8 mouse cellular contexts compared by ENCODE assay signal in the genomic region with DNA sequence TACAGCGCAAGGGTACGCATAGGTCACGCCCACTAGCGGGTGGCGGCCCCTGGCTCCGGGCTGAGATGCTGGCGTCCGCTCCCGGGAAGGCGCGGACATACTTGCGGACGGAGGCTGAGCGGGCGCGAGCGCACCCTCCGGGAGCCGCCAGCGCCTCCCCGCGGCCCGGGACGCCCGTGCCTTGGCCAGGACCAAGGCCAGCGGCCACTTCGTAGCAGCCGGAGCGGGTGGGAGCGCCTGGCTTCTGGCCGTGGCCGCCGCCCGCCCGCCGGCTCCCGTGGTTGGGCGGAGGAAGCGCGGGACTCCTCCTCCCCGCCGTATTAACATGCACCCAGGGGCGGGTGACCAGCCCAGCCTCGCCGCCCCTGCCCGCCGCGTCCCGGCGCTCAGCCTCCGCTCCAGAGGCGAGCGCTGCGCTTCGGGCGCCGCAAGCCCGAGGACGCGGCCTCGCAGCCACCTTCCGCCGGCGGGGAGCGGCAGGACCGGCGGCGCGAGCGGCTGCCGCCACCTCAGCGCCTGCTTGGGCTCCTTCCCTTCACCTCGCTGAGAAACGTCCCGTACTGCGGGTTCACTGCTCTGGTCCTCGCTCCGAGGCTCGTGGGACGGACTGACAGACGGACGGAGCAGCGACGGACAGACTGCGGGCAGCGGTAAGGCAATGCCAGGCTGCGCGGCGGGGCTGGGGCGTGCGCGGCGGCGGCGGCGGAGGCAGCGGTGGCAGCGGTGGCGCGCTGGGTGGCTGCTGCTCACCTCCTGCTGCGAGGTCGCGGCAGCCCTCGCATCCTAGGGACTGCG. TPM values are rescaled to one million over a fixed set of nuclear protein-coding genes. Genes with fewer than 3 reads are reported as not detected.
DNase-seq lines count a peak whose midpoint lies in the region; ATAC-seq and TF ChIP-seq lines count a peak whose summit lies in the region.

Gene Dlgap1 (plus strand): TSS at position 53 of the 795 bp plus-strand sequence.

- no peak for TF ChIP-seq EP300 in liver, embryonic 14.5 days (IDR thresholded peaks at IDR 0.05; ENCODE audit: low read depth)

- peak within 1 kb of the TSS; percentile 97 for H3K4me2 ChIP-seq in heart, embryonic 15.5 days
- peak within 1 kb of the TSS; percentile 36 for H3K4me2 ChIP-seq in liver, embryonic 14.5 days (ENCODE audit: low read depth)

- peak; percentile 92 for ATAC-seq in heart, embryonic 15.5 days (replicated peaks; ENCODE audit: insufficient number of reproducible peaks, insufficient read depth, low FRiP score, low read depth)
- ATAC-seq in liver, embryonic 14.5 days (ENCODE audit: insufficient read depth): peak; percentile 57

- H3K27me3 ChIP-seq in forebrain, embryonic 10.5 days (ENCODE audit: poor library complexity, severe bottlenecking): peaks cover 54% of the 10 kb centered on the region
- peaks cover 49% of the 10 kb centered on the region for H3K27me3 ChIP-seq in heart, embryonic 15.5 days
- H3K27me3 ChIP-seq in liver, embryonic 14.5 days (ENCODE audit: control insufficient read depth, insufficient read depth, low read length): peaks cover 26% of the 10 kb centered on the region

- H3K36me3 ChIP-seq in forebrain, embryonic 10.5 days (replicated peaks): no peaks in the 10 kb centered on the region
- no peaks in the 10 kb centered on the region for H3K36me3 ChIP-seq in heart, embryonic 15.5 days
- H3K36me3 ChIP-seq in liver, embryonic 14.5 days (replicated peaks; ENCODE audit: control insufficient read depth, insufficient read depth, low read depth): no peaks in the 10 kb centered on the region

- peak within 1 kb of the TSS; percentile 31; the same call in 1 of the 2 replicates for H3K9ac ChIP-seq in heart, embryonic 15.5 days
- H3K9ac ChIP-seq in liver, embryonic 14.5 days (replicated peaks): no peak within 1 kb of the TSS

- H3K4me1 ChIP-seq in forebrain, embryonic 10.5 days: peaks cover 21% of the 10 kb centered on the region
- H3K4me1 ChIP-seq in heart, embryonic 15.5 days (replicated peaks): peaks cover 17% of the 10 kb centered on the region
- H3K4me1 ChIP-seq in liver, embryonic 14.5 days (replicated peaks; ENCODE audit: control insufficient read depth in 2 of 2, insufficient read depth in 2 of 2, low read length in 1 of 2): no peaks in the 10 kb centered on the region

- peak; percentile 53 for DNase-seq in ES-CJ7 (ENCODE audit: low read depth, low spot score)
- peak; percentile 63 for DNase-seq in brain, embryonic 18.5 days (ENCODE audit: low read depth, low spot score)
- DNase-seq in forebrain, embryonic 10.5 days (ENCODE audit: extremely low spot score, low spot score): peak; percentile 71
- DNase-seq in kidney, postnatal 14 days: peak; percentile 73
- DNase-seq in liver, embryonic 14.5 days (ENCODE audit: low read depth in 3 of 3, low spot score in 3 of 3): peak in 1 of 3 experiments; percentile 1
- DNase-seq in retina, postnatal 1 day: peak; percentile 89
- DNase-seq in B cell, adult 2 months: no peak

- no peak for TF ChIP-seq CTCF in liver, embryonic 14.5 days (IDR thresholded peaks at IDR 0.05; ENCODE audit: low read depth)

- peak within 1 kb of the TSS; percentile 69 for H3K27ac ChIP-seq in forebrain, embryonic 10.5 days
- no peak within 1 kb of the TSS for H3K27ac ChIP-seq in heart, embryonic 15.5 days
- H3K27ac ChIP-seq in liver, embryonic 14.5 days: no peak within 1 kb of the TSS

- under 1% methylated on average over 98 of the region's 105 CpGs for WGBS in forebrain, embryonic 10.5 days
- under 1% methylated on average over 87 of the region's 105 CpGs for WGBS in heart, embryonic 15.5 days
- WGBS in liver, embryonic 14.5 days (ENCODE audit: insufficient replicate concordance): under 1% methylated on average over 85 of the region's 105 CpGs

- no peaks in the 10 kb centered on the region for H3K9me3 ChIP-seq in forebrain, embryonic 10.5 days
- H3K9me3 ChIP-seq in heart, embryonic 15.5 days (replicated peaks): no peaks in the 10 kb centered on the region
- no peaks in the 10 kb centered on the region for H3K9me3 ChIP-seq in liver, embryonic 14.5 days (ENCODE audit: control insufficient read depth, low read length)

- peak within 1 kb of the TSS; percentile 71 for H3K4me3 ChIP-seq in forebrain, embryonic 10.5 days
- peak within 1 kb of the TSS; percentile 56 for H3K4me3 ChIP-seq in heart, embryonic 15.5 days
- H3K4me3 ChIP-seq in liver, embryonic 14.5 days (ENCODE audit: insufficient read depth in 1 of 2, low read depth in 2 of 2, low read length in 2 of 2): peak within 1 kb of the TSS in 1 of 2 experiments; percentile 30; a peak in 2 of 4 replicates

RNA-seq across cellular contexts. Expression of gene Dlgap1, which starts in this region (rescaled TPM):
- polyA plus RNA-seq in forebrain, embryonic 10.5 days (2016; fragmentation: Nextera tagmentation; extraction: Ambion mirVana): 0.47 and 0.82 TPM in 2 replicates
- polyA plus RNA-seq in heart, embryonic 15.5 days (2015; fragmentation: Nextera tagmentation; extraction: Ambion mirVana): 0.50 and 0.99 TPM in 2 replicates
- 0.01 and 0.04 TPM in 2 replicates for polyA plus RNA-seq in liver, embryonic 14.5 days (2012; rRNA removed)
- not detected in 2 replicates for polyA plus RNA-seq in liver, embryonic 14.5 days (2014; fragmentation: Nextera tagmentation; extraction: Ambion mirVana)

Comparison
In these comparisons a context has a peak if more than half of its experiments do, and no peak if none do; other contexts are left out.
1. Peak in DNase-seq, H3K4me3 ChIP-seq and H3K27ac ChIP-seq in forebrain, embryonic 10.5 days; RNA of the gene not detected or under 1 TPM.
2. Peak in ATAC-seq, H3K4me3 ChIP-seq, H3K9ac ChIP-seq and H3K4me2 ChIP-seq in heart, embryonic 15.5 days; RNA of the gene not detected or under 1 TPM.
3. Peak in ATAC-seq and H3K4me2 ChIP-seq in liver, embryonic 14.5 days; RNA of the gene not detected or under 1 TPM.
4. DNase-seq: peak in ES-CJ7 (single experiment), brain, embryonic 18.5 days (single experiment), kidney, postnatal 14 days (single experiment) and retina, postnatal 1 day (single experiment); none in B cell, adult 2 months (0 of 2).